Comparison of ENCODE assay signal across 9 mouse cellular contexts in the genomic region with DNA sequence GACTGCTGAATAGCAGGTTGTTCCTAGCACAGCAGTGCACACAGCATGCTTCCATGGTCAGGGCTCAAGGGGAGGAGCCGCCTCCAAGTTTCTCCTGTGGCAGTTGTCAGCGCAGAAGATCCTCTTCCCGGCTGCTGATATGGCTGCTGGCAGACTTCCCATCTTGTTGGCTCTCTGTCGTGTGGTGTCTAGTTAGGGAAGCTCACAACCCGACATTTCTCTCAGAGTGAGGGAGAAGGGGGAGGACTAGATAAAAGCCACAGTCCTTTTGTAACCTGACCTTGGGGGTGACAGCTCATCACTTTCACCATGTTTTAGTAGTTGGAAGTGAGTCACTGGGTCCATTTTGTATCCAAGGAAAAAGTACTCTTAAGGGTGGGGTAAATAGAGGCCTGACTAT. TPM values are rescaled to one million over a fixed set of nuclear protein-coding genes. Genes with fewer than 3 reads are reported as not detected.
DNase-seq lines count a peak whose midpoint lies in the region; ATAC-seq lines count a peak whose summit lies in the region.
"Had no signal": no experiment of that assay in that cellular context is flagged by ENCODE, and none has a peak within 500 bp of the region (broad histone marks: within the 10 kb centered on the region; RNA-seq: fewer than 3 reads in every experiment).

No protein-coding gene starts in this region.

- WGBS in hindbrain, embryonic 13.5 days, result 49% methylated on average over 5 of the region's 5 CpGs
- 31% methylated on average over 5 of the region's 5 CpGs for WGBS in hindbrain, embryonic 16.5 days
- WGBS in heart, embryonic 13.5 days, result 10% methylated on average over 5 of the region's 5 CpGs
- WGBS in forebrain, embryonic 16.5 days, result 42% methylated on average over 5 of the region's 5 CpGs

- 0 out of 2 replicates have a peak overlapping the region, but pooled peaks have one; percentile 9 for H3K27ac ChIP-seq in hindbrain, embryonic 13.5 days
- no peak overlapping the region for H3K27ac ChIP-seq in hindbrain, embryonic 16.5 days (ENCODE audit: low read depth, low read length)
- peak overlapping the region; percentile 85 for H3K27ac ChIP-seq in heart, embryonic 13.5 days (replicated peaks)
- no peak overlapping the region for H3K27ac ChIP-seq in forebrain, embryonic 16.5 days (ENCODE audit: low read length)
- H3K27ac ChIP-seq: liver, embryonic 15.5 days had no signal

- no peak overlapping the region for H3K4me2 ChIP-seq in hindbrain, embryonic 13.5 days
- no peak overlapping the region for H3K4me2 ChIP-seq in hindbrain, embryonic 16.5 days (ENCODE audit: low read length)
- peak overlapping the region; percentile 22 for H3K4me2 ChIP-seq in heart, embryonic 13.5 days
- no peak overlapping the region for H3K4me2 ChIP-seq in forebrain, embryonic 16.5 days (ENCODE audit: low read length)
- H3K4me2 ChIP-seq: liver, embryonic 15.5 days had no signal

- H3K9ac ChIP-seq in hindbrain, embryonic 13.5 days, result no peak overlapping the region
- H3K9ac ChIP-seq in hindbrain, embryonic 16.5 days (ENCODE audit: low read depth, low read length), result no peak overlapping the region
- no peak overlapping the region for H3K9ac ChIP-seq in heart, embryonic 13.5 days
- H3K9ac ChIP-seq in forebrain, embryonic 16.5 days (replicated peaks; ENCODE audit: low read depth, low read length), result no peak overlapping the region
- H3K9ac ChIP-seq: liver, embryonic 15.5 days had no signal

- no peak overlapping the region for H3K4me3 ChIP-seq in hindbrain, embryonic 13.5 days
- no peak overlapping the region for H3K4me3 ChIP-seq in hindbrain, embryonic 16.5 days (ENCODE audit: low read length)
- no peak overlapping the region for H3K4me3 ChIP-seq in heart, embryonic 13.5 days
- H3K4me3 ChIP-seq in forebrain, embryonic 16.5 days (replicated peaks; ENCODE audit: low read length), result no peak overlapping the region
- H3K4me3 ChIP-seq: liver, embryonic 15.5 days had no signal

- peaks cover 78% of the 10 kb centered on the region for H3K4me1 ChIP-seq in hindbrain, embryonic 13.5 days (replicated peaks)
- peaks cover 35% of the 10 kb centered on the region for H3K4me1 ChIP-seq in hindbrain, embryonic 16.5 days (ENCODE audit: control insufficient read depth, insufficient read depth, low read depth, low read length)
- H3K4me1 ChIP-seq in heart, embryonic 13.5 days, result peaks cover 84% of the 10 kb centered on the region
- peaks cover 45% of the 10 kb centered on the region for H3K4me1 ChIP-seq in forebrain, embryonic 16.5 days (replicated peaks; ENCODE audit: control insufficient read depth, insufficient read depth, low read length)

- DNase-seq in testis, postnatal 14 days (ENCODE audit: low spot score), result peak; percentile 46
- DNase-seq in testis, postnatal 10 days (ENCODE audit: low spot score), result no peak
- DNase-seq in skeletal muscle tissue, adult 2 months (ENCODE audit: low read depth, low spot score), result peak; percentile 37
- no peak for DNase-seq in right cerebral cortex, postnatal 36 days (ENCODE audit: low spot score in 2 of 2)

- H3K9me3 ChIP-seq in hindbrain, embryonic 13.5 days, result no peaks in the 10 kb centered on the region
- no peaks in the 10 kb centered on the region for H3K9me3 ChIP-seq in hindbrain, embryonic 16.5 days (ENCODE audit: control insufficient read depth, low read length)
- peaks cover 5% of the 10 kb centered on the region; the same call in 1 of the 2 replicates for H3K9me3 ChIP-seq in heart, embryonic 13.5 days
- H3K9me3 ChIP-seq in forebrain, embryonic 16.5 days (ENCODE audit: control insufficient read depth, low read length), result no peaks in the 10 kb centered on the region
- H3K9me3 ChIP-seq: liver, embryonic 15.5 days had no signal

- H3K36me3 ChIP-seq in hindbrain, embryonic 13.5 days, result 0 out of 2 replicates have a peak, but pooled peaks cover 11% of the 10 kb centered on the region
- no peaks in the 10 kb centered on the region for H3K36me3 ChIP-seq in hindbrain, embryonic 16.5 days (ENCODE audit: control insufficient read depth, insufficient read depth, low read length)
- H3K36me3 ChIP-seq in heart, embryonic 13.5 days, result peaks cover 17% of the 10 kb centered on the region
- H3K36me3 ChIP-seq in forebrain, embryonic 16.5 days (ENCODE audit: control insufficient read depth, insufficient read depth), result peaks cover 7% of the 10 kb centered on the region; the same call in 1 of the 2 replicates
- H3K36me3 ChIP-seq: liver, embryonic 15.5 days had no signal

- H3K27me3 ChIP-seq in hindbrain, embryonic 13.5 days, result no peaks in the 10 kb centered on the region
- no peaks in the 10 kb centered on the region for H3K27me3 ChIP-seq in hindbrain, embryonic 16.5 days (replicated peaks; ENCODE audit: control insufficient read depth, insufficient read depth, low read length)
- no peaks in the 10 kb centered on the region for H3K27me3 ChIP-seq in heart, embryonic 13.5 days (replicated peaks)
- H3K27me3 ChIP-seq in forebrain, embryonic 16.5 days (replicated peaks; ENCODE audit: control insufficient read depth, insufficient read depth, low read length), result no peaks in the 10 kb centered on the region
- H3K27me3 ChIP-seq: liver, embryonic 15.5 days had no signal

- no peak for ATAC-seq in hindbrain, embryonic 13.5 days (ENCODE audit: low FRiP score)
- no peak for ATAC-seq in hindbrain, embryonic 16.5 days
- ATAC-seq in heart, embryonic 13.5 days (ENCODE audit: extremely low read depth, insufficient number of reproducible peaks, low FRiP score, low TSS enrichment), result no peak
- ATAC-seq in forebrain, embryonic 16.5 days, result no peak

RNA-seq across cellular contexts. Expression of gene Rgs12, which starts 6.4 kb away (rescaled TPM):
- 54.9 and 59.1 TPM in 2 replicates for polyA plus RNA-seq in hindbrain, embryonic 13.5 days (2015; fragmentation: Nextera tagmentation; extraction: Ambion mirVana)
- 40.3 and 41.1 TPM in 2 replicates for polyA plus RNA-seq in hindbrain, embryonic 16.5 days (2015; fragmentation: Nextera tagmentation; extraction: Ambion mirVana)
- 28.9 and 30.7 TPM in 2 replicates for polyA plus RNA-seq in heart, embryonic 13.5 days (2015; fragmentation: Nextera tagmentation; extraction: Ambion mirVana)
- polyA plus RNA-seq in forebrain, embryonic 16.5 days (2015; fragmentation: Nextera tagmentation; extraction: Ambion mirVana), result 60.8 and 62.4 TPM in 2 replicates

RNA-seq across cellular contexts. Expression of gene Msantd1, which starts 47.8 kb away (rescaled TPM):
- 2.5 and 2.6 TPM in 2 replicates for polyA plus RNA-seq in hindbrain, embryonic 13.5 days (2015; fragmentation: Nextera tagmentation; extraction: Ambion mirVana)
- 6.1 and 6.9 TPM in 2 replicates for polyA plus RNA-seq in hindbrain, embryonic 16.5 days (2015; fragmentation: Nextera tagmentation; extraction: Ambion mirVana)
- polyA plus RNA-seq in heart, embryonic 13.5 days (2015; fragmentation: Nextera tagmentation; extraction: Ambion mirVana), result 0.52 TPM in 1 of 2 replicates, not detected in the other
- polyA plus RNA-seq in forebrain, embryonic 16.5 days (2015; fragmentation: Nextera tagmentation; extraction: Ambion mirVana), result 4.9 and 7.2 TPM in 2 replicates

Comparison
In these comparisons a context has a peak if more than half of its experiments do, and no peak if none do; other contexts are left out.
1. H3K27ac ChIP-seq: peak in hindbrain, embryonic 13.5 days (single experiment) and heart, embryonic 13.5 days (single experiment); none in hindbrain, embryonic 16.5 days (single experiment) and forebrain, embryonic 16.5 days (single experiment).
2. DNase-seq: peak in testis, postnatal 14 days (single experiment) and skeletal muscle tissue, adult 2 months (single experiment); none in testis, postnatal 10 days (single experiment) and right cerebral cortex, postnatal 36 days (0 of 2).